Mouse (Mus musculus) left cerebral cortex, postnatal 25 days (tissue): ENCODE results near the gene Dvl2. TPM values are rescaled to one million over a fixed set of nuclear protein-coding genes. Genes with fewer than 3 reads are reported as not detected.
A peak's percentile ranks its signal among the peaks of the same experiment; 100 is the strongest.

Experiments
- DNase-seq, 2 experiments: peaks; one replicate each; pipeline ENCODE4 v3.0.0; 2022; ENCODE audit warnings: low spot score in 2 of 2, mixed read lengths in 1 of 2
- intact Hi-C: fragments of 180-260 bp; cut with DNase I; formaldehyde crosslinking; loops from one replicate; pipeline ENCODE4 v1.15.1; 2025
- total RNA-seq, 2 experiments: library from RNA; stranded (reverse); gene quantifications; 2 replicates each; pipeline ENCODE4 v1.2.3; 2021

Gene Dvl2
- total RNA-seq, 2 experiments from 2014 or later = 26.1 to 32.2 TPM

DNA sequence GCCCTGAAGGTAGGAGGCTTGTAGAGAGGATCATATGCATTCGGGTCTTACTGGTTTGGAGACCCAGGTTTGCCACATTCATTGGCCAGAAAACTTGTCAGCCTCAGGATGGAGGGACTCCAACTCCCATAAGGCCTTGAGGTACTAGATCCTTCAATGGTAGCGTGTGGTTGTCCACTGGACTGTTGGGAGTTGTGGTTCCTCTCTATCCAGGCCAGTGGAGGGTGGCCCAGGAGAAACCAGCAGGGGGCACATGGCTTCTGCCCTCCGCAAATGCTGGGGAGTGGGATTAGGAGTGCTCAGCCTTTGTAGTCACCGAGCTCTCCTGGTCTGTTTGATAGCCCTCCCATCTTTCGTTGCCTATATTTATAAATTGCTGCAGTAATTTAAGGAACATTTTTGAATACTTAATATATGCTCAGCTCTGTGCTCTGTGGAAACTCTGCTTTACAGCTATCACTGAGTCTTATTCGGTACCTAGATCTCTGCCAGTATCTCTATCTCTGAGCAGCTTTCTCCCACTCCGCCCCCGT is 20.4 kb downstream of the Dvl2 start:
- peak; percentile 78 to 90 for DNase-seq
- intact Hi-C loops = loop anchor here (1.0 kb wide), 1 partner anchor 20 kb away; the partner anchor contains the start of gene Dvl2

DNA sequence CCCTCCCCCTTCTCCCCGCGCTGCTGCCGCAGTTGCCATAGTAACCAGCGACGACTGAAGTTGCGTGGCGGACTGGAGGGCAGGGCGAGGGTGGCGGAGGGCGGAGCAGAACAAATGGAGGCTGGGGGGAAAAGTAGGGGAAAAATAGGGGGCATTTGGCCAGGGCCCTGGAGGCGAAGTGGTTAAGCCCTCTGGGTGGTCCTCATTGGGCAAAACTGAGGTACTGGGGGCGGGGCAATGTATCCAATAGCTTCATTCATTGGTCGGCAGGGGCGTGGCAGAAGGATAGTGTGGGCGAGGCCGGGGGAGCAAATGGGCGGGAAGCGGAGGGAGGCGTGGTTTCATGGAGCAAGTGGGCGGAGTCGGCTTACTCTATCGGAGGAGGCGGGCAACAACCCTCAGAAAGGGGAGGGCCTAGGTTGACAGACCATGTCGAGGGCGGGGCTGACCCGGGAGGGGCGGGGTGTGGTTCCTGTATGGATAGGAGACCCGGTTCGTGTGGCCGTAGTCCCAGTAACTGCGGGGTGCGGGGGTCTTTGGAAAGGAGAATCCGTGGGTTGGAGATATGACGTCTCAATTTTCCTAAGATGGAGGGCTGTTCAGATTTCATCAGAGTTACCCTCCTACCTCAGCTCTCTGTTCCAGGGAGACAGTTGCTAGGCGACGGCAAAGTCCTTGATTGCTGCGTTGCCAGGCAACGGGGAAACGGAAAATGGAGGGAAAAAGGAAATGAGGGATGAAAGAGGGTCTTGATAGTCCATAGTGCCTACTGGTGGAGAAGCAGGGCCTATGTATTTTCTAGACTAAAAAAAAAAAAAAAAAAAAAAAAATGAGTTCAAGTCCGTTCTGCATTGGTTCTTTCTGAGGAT is 21.1 kb downstream of the Dvl2 start:
- DNase-seq = peak; percentile 95 to 97
- intact Hi-C loops = loop anchor here (1.0 kb wide), 1 partner anchor 21 kb away; the partner anchor contains the start of gene Dvl2

DNA sequence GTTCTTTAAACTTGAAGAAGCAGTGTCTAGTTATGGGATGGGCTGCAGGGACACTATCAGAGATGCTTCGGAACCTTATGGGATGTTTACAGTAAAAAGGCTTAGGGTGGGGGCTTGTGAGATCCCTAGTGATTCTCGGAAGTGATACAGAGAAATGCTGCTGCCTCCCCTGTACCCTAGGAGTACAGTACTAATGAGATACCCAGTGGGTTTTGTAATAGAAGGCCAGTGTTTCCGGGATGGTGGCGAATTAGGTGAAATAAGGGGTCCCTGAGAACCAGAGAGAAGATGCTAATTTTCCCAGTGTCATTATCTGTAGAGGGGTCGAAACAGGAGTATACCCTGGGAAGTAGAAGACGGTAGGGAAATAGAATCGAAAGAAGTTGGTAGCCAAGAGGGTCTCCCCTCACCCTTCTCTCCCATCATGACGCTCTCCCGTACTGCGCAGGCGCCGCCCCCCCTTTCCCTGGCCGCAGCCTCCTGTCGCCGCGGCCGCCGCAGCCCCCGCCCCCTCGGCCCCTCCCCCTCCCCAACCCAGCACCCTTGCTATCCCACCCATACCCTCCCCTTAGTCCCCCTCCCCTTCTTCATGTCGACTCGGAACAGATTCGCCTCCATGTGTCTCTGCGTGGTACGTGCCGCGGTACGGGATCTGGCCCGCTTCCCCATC is 23.2 kb downstream of the Dvl2 start:
- no peak for DNase-seq

DNA sequence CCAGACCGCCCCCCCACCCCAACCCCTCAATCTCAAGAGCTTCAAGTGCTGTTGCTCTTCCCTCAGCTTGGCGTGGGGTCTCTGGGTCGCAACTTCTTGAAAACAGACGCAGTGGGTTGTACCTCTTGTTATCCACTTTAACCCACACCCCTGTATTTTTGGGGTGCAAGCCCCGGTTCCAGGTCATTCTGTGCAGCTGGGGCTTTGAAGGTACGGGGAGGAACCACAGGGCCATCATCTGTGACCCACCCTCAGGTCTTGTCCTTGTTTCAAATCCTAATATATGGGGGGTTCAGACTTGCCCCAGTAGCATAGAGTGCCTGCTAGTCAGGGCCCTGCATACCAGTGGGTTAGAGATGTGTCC is 23.7 kb downstream of the Dvl2 start:
- DNase-seq = no peak
- intact Hi-C loops = no loop called here

More for the DNA sequence above, 23.2 kb downstream of the Dvl2 start:
- intact Hi-C loops = no loop called here

DNA sequence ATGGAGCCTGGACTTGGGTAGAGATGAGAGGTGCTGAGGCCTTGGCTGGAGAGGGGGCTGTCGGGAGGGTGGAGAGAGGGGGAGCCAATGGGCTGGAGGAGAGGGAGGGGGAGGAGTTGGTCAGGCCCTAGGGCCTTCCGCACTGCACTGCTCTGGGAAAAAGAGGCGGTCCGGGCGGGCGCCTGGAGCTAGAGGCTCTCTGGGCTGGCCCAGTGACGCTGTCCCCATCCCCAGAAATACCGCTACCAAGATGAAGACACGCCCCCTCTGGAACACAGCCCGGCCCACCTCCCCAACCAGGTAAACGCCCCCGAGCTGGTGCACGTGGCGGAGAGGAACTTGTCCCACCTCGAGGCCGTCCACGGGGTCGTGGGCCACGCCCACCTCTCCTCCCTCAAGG is 26.3 kb downstream of the Dvl2 start:
- intact Hi-C loops = no loop called here
- DNase-seq = no peak

DNA sequence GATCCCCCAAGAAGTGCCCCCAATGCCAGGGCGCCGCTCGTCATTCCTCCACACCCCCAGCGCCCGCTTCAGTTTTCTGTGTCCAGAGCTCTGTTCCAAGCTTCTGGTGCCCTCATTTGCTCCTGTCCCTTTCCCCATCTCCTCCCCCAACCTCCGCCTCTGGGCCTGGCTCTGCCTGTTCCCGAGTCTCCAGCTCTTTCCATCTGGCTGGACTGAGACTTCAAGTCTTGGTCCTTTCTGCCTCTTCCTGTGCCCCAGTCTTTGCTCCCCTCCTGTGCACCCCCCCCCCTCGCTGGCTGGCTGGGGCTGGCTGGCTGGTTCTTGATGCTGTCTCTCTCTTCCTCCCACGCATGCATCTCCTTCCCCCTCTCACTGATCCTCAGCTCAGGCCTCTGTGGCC is 27.0 kb downstream of the Dvl2 start:
- intact Hi-C loops = no loop called here
- peak in 1 of 2 experiments; percentile 69 for DNase-seq

DNA sequence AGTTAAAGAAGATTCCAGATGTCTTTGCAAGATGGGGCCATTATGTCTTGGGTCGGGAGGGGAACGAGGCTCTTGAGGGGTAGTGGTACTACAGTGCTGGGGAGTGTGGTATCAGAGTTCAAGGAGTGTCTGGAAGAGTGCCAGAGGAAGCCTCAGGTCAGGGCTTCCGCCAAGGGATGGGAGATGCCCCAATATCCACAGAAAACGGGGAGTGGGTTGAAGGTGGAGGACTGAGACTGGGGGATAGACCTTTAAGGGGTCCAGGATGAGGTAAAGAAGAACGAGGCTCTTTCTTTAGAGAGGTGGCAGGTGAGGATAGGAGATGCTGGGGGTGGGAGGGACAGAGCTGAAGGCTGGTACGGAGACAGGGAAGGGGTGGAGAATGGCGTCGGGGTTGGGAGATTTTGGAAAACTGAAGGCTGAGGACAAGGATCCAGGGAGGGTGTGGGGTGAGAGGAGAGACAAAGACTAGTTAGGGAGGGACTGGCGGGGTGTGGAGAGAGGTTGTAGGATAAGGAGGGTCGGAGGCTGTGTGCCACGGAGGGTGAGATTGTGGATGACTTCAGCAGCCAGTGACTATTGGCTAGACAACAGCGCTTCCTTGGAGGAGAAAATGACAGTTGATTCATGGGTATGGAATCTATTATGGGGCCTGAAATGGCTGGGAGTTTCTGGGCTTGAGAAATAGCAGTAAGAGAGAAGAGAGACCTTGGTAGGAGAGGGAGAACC is 28.2 kb downstream of the Dvl2 start:
- intact Hi-C loops = no loop called here
- no peak for DNase-seq

DNA sequence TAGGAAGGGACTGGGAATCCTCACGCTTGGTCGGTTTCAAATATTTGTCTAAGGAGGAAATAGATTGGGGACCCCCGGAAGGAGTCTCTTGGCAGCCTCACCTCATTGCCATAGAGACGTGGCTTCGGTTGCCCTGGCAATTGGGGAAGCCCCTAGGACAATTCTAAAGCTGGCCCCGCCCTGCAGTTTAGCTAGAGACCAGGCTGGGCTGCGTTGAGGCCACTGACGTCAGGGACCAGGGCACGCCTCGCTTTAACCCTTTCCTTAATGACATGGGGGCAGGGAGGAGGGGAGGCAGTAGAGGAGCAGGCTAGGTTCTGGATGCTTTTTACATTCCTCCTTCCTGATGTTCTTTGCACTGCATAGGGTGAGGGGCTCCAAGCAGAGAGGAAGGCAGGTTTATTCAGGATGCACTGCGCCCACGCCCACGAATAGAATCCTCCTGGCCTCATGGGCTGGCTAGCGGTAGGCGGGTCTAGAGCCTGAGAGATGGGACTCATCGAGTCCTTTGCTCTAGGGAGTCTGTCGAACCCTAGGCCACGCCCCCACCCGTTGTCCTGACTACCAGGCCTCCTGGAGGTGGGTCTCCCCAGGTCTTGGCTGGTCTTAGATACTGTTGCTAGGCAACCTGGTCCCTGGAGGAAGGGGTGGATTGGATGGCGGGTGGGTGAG is 28.9 kb downstream of the Dvl2 start:
- intact Hi-C loops = no loop called here

DNA sequence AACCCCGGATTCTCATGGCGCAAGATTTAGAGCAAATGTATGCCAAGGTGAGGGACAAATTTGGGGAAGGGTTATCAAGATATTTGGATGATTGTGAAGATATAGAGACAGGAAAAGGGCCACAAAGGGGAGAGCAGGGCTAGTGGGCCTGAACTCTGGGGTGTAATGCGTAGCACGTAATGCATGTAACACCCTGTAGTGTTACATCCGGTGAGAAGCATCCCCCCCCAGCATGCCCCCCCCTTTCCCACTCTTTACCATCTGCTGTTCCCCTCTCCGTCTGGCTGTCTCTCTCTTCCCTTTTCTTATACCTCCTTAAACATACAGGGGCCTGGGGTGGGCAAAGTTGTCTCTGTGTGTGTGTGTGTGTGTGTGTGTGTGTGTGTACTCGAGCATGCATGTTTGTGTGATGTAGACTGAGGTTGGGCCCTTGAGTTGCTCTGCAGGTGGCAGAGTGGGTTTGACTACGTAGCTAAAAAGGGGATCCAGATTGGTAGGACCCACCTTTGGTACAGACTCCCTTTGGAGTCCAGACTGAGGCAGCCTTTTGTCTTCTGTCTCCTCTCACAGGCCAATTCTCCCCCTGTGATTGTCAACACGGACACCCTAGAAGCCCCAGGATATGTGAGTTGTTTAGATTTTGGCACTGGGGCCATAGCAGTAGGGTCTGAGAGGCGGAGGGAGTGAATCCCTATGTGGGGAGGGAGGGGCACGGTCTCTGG is 29.6 kb downstream of the Dvl2 start:
- intact Hi-C loops = no loop called here
- no peak for DNase-seq

More for the DNA sequence above, 28.9 kb downstream of the Dvl2 start:
- DNase-seq = peak; percentile 84 to 95

DNA sequence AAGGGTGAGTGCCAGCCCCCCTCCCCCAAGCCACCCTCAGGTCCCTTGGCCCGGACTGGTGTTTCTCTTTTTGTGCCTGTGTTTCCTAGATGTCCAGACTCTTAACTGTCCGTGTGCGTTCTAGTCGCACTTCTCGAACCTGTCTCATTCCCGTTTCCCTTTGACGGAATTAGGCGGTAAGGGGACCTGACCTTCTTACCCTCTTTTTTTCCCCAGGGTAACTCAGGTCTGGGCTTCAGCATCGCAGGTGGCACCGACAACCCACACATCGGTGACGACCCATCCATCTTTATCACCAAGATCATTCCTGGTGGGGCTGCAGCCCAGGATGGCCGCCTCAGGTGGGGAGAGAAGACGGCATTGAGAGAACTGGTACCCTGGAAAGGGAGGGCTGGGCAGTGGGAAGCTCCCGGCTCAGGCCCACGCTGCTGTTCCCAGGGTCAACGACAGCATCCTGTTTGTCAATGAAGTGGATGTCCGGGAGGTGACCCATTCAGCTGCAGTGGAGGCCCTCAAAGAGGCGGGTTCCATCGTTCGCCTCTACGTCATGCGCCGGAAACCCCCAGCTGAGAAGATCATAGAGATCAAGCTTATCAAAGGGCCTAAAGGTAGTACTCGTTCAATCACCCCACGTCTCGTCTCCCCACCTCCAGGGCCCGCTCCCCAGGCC is 30.4 kb downstream of the Dvl2 start:
- intact Hi-C loops = no loop called here
- DNase-seq = no peak

DNA sequence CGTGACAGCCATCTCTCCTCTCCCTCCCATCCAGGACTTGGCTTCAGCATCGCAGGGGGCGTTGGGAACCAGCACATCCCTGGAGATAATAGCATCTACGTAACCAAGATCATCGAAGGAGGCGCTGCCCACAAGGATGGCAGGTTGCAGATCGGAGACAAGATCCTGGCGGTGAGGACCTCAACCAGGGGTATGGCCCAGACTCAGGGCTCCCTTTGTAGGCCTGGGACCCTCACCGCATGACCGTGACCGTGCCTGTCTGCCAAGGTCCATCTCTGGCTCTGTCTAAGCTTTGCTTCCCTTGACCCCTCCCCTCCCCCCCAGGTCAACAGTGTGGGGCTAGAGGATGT is 30.9 kb downstream of the Dvl2 start:
- no peak for DNase-seq
- intact Hi-C loops = no loop called here

DNA sequence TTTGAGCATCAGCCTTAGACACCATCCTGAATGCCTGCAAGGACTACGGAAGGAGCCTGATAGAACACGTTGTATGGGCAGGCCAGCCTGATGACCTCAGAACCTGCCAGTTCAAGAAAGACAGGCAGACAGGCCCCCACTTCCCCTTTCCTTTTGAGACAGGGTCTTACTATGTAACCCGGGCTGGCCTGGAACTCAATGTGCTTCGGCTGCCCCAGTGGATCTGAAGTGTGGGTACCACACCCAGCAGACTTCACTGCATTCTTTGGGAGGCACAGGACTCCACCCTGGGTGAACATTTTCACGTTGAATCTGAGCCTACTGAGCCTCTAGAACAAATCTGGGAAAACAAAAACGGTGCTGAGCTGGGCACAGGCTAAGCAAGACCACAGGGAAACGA is 37.8 kb downstream of the Dvl2 start:
- intact Hi-C loops = no loop called here
- no peak for DNase-seq

DNA sequence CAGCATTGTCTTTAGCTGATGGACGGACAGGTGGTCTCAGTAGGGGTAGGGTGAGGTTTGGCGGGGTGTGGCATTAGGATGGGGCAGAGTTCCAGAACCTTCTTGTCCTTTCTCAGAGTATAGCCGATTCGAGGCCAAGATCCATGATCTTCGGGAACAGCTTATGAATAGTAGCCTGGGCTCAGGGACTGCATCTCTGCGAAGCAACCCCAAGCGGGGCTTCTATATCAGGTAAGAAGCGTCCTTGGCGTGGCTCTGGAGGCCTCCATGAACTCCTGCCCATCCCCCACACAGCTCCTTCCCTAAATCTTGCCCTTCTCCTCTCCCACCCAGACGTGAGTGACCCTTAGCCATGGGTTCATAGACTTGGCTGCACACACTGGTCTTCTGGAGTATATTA is 39.2 kb downstream of the Dvl2 start:
- no peak for DNase-seq
- intact Hi-C loops = no loop called here

DNA sequence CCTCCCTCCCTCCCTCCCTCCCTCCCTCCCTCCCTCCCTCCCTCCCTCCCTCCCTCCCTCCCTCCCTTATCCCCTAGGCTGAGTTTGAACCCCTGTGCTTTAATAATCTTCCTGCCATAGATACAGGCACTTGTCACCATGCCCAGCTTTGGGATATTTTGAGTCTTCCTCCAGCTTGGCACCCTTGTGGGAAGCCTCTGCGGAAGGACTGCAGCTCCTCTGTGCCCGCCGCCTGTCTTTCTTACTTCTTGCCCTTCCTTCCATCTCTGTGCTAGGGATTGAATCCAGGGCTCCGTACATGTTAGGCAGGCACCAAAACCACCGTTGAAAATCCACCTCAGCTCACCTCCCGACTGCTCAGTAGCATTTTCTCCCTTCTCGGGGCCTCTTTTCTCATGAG is 39.8 kb downstream of the Dvl2 start:
- intact Hi-C loops = no loop called here
- DNase-seq = peak in 1 of 2 experiments; percentile 79

DNA sequence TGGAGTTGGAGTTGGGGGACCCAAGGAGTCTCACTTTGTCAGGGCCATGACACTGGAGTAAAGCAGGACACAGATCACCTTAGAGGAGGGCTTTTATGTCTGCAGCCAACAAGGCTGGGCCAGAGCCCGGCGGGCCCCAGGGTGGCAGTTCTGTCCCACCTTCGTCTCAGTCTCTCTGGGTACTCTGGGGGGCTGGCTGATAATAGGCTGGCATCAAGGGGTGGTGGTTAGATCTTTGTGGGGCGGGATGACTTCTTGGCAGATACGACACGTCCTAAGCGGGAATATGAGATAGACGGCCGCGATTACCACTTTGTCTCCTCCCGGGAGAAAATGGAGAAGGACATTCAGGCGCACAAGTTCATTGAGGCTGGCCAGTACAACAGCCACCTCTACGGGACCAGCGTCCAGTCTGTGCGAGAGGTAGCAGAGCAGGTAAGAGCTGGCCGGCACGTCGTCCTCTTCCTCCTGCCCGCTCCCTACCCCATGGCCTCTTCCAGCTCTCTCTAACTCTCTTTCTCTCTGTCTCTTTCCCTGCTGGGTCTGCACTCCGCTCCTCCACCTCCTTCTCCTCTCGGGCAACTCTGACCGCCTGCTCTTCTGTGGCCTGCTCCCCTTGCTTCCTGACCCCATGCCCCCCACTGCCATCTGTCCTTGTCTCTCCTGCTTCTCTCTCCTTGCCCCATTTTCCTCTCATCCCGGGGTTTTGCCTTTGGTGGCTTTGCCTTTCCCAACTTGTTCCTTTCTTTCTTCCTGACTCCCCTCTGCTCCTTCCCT is 42.1 kb downstream of the Dvl2 start:
- DNase-seq = no peak
- intact Hi-C loops = no loop called here

DNA sequence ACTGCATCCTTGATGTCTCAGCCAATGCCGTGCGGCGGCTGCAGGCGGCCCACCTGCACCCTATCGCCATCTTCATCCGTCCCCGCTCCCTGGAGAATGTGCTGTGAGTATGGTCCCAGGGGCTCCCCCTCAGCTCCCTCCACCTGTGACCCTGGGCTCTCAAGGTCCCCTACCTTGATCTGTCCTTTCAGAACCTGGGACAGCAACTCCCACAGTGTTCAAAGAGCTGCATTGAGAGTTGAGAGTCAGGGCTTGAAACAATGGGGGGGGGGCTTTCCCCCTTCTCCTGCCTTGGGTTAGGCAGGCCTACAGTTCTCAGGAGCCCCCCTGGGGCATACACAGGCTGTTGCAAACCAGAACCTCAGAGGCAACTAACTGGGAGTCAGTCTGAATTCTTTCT is 43.3 kb downstream of the Dvl2 start:
- no peak for DNase-seq
- intact Hi-C loops = no loop called here

DNA sequence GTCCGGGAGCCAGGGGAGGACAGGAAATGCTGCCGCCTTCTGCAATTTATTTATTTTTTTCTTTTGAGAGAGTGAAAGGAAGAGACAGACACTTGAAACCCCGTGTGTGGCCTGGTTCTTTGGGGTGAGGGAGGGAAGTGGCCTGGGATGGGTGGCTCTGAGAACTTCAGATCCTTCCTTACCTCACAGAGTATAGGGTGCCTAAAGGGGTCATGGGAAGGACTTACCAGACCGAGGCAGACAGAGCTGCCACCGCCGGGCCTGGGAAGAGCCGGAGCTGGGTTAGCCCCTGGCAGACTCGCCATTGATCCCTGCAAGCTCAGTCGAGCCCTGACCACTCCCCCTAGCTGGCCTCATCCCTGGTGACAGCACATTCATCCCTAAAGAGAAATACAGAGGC is 45.0 kb downstream of the Dvl2 start:
- no peak for DNase-seq
- intact Hi-C loops = no loop called here

DNA sequence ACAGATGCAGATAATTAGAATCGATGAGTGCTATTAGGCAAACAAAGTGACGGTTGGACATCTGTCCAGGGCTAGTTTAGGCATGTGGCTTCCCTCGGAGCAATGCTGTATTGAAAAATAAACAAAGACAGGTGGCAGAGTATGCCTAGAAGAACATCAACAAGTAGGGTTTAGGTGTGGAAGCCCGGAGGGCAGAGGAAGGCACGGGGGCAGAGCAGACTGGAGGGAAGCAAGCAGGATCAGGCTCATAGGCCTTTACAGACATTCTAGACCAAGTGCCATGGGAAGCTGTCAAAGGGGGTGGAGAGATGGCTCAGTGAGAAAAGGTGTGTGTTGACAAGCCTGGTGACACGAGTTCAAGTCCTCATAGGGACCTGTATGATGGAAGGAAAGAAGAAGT is 49.0 kb downstream of the Dvl2 start:
- DNase-seq = no peak
- intact Hi-C loops = no loop called here
